Mouse (Mus musculus) hindbrain, embryonic 15.5 days (tissue): ENCODE data around the gene Hspa4. TPM values are rescaled to one million over a fixed set of nuclear protein-coding genes. Genes with fewer than 3 reads are reported as not detected.
"Not testable (repeated sequence)": the region's sequence is repeated elsewhere in the genome, so short reads cannot be mapped to it uniquely, and the experiment has no call there.

Source experiments
- ATAC-seq: fragments of 200-750 bp; cut with Nextera tagmentation; 2 replicates; pipeline ENCODE4 v1.8.0; 2017; ENCODE audit warnings: low read depth, moderate number of reproducible peaks, moderate TSS enrichment; ENCODE audit not compliant: low FRiP score
- H3K27ac ChIP-seq: fragments of 300-500 bp; sonication (generic); replicated peaks from 2 replicates; pipeline ENCODE4 v1.5.1; 2015; ENCODE audit warnings: mild to moderate bottlenecking, inconsistent platforms
- H3K27me3 ChIP-seq: fragments of 300-500 bp; sonication (generic); 2 replicates; pipeline ENCODE4 v1.6.1; 2015; ENCODE audit warnings: control low read depth, inconsistent platforms
- H3K36me3 ChIP-seq: fragments of 300-500 bp; sonication (generic); 2 replicates; pipeline ENCODE4 v1.6.1; 2015; ENCODE audit warnings: control low read depth, inconsistent platforms
- H3K4me1 ChIP-seq: fragments of 300-500 bp; sonication (generic); replicated peaks from 2 replicates; pipeline ENCODE4 v1.6.1; 2015; ENCODE audit warnings: control low read depth, inconsistent platforms
- H3K4me2 ChIP-seq: fragments of 300-500 bp; sonication (generic); 2 replicates; pipeline ENCODE4 v1.6.1; 2015; ENCODE audit warnings: moderate library complexity, mild to moderate bottlenecking, inconsistent platforms
- H3K4me3 ChIP-seq: fragments of 300-500 bp; sonication (generic); 2 replicates; pipeline ENCODE4 v1.5.1; 2015; ENCODE audit warnings: mild to moderate bottlenecking, inconsistent platforms
- H3K9ac ChIP-seq: fragments of 300-500 bp; sonication (generic); 2 replicates; pipeline ENCODE4 v1.6.1; 2015; ENCODE audit warnings: inconsistent platforms
- H3K9me3 ChIP-seq: fragments of 300-500 bp; sonication (generic); 2 replicates; pipeline ENCODE4 v1.6.1; 2016; ENCODE audit warnings: control low read depth, inconsistent platforms
- WGBS: fragments of 180-500 bp; shearing (Covaris S2); methylation state at CpG from one replicate; pipeline ENCODE4 v1.1.7; 2015; 5-methylcytosine and 5-hydroxymethylcytosine counted together
- polyA plus RNA-seq: library from polyadenylated mRNA; unstranded; fragments of >200 nt; fragmentation: Nextera tagmentation; extraction: Ambion mirVana; gene quantifications from 2 replicates; pipeline ENCODE4 v1.2.1, GENCODE M21; 2015

The Hspa4 gene
- 45.3 and 46.9 TPM in 2 replicates for polyA plus RNA-seq

DNA sequence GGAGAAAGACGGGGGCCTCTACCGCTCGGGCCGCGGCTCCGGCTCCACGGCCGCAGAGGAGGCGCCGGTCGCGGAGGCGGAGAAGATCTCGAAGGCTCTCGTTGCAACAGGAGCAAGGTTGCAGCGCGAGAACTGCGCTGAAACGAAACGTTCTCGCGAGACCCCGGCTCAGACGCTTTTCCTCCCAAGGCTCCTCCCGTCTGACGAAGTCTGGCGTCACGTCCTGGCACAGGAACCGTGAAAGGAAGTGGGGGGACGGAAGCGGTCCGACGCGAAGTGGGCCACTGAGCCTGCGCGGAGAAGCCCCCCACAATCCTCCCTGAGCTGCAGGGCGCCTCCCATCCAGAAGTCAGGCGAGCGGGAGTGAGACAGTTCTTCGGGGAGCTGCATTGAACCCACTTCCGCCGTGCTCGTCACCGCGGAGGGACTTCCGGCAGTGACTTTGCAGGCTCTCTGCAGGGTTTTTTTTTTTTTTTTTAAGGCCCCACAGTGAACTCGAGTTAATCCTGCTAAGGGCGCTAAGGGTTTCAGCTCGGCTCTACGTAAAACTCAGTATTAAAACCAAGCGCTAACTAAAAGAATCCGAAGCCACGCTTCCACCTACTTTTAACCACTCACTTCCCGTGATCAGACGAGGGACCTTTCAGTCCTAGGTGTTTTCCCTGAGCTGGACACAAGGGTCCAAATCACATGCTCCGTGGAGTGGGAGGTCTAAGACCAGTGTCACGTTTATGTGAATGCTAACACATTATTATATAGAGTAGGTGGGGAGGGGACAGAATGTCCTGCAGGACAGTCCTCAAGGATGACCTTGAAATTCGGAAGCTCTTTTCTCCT is at the start of gene Hspa4:
Hspa4 (minus strand) TSS at position 128 of the 837 bp plus-strand sequence.
- WGBS, result under 1% methylated on average over 58 of the region's 58 CpGs
- Histone ChIP-seq H3K27ac (peak within 1 kb of the TSS; percentile 95), H3K4me3 (peak within 1 kb of the TSS; percentile 99), H3K27me3 (no peaks in the 10 kb centered on the region), H3K4me1 (peaks cover 38% of the 10 kb centered on the region), H3K36me3 (no peaks in the 10 kb centered on the region), H3K9ac (peak within 1 kb of the TSS; percentile 99), H3K9me3 (no peaks in the 10 kb centered on the region), H3K4me2 (peak within 1 kb of the TSS; percentile 90)
- ATAC-seq, result peak; percentile 99

DNA sequence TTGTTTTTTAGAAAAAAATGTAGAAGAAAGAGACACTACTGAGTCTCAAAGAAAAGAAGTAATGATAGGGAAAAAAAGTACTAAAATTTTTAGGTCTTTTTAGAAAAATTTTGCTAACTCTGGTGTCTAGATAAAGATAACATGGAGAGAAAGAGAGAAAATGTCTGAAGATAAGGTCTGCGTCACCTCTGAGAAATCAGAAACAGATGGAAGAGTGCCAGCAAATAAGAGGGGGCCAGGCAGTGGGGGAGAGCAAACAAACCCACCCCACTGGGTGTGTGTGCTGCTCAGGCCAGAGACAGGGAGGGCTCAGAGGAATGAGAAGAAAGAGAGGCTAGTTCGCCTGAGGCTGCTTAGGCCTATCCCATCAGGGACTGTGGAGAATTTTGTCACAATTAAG is 45.5 kb upstream of the Hspa4 start:
- no peak for ATAC-seq

DNA sequence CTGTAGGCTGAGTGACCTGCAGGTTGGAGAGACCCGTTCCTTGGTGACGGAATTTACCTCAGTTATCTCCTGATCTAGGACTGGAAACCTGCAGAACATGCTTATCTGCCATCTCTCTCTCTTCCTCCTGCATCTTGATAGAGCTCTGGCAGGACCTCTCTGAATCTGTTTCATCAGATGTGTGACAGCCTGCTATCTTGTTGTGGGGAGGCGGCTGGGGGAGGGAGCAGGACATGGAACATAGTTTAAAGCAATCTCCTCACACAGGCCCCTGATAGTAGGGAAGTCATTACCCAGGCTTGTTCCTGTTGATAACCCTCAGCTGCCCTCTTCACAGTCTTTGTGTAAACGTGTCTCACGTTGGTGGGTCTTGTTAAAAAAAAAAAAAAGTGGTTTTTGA is 45.1 kb upstream of the Hspa4 start:
- H3K36me3 ChIP-seq, result no peaks in the 10 kb centered on the region
- 53% methylated on average over 5 of the region's 5 CpGs for WGBS
- H3K4me3 ChIP-seq, result no peak overlapping the region
- peaks cover 4% of the 10 kb centered on the region; the same call in 1 of the 2 replicates for H3K4me1 ChIP-seq
- ATAC-seq, result no peak
- no peak overlapping the region for H3K4me2 ChIP-seq
- no peaks in the 10 kb centered on the region for H3K9me3 ChIP-seq
- H3K27ac ChIP-seq, result no peak overlapping the region
- no peak overlapping the region for H3K9ac ChIP-seq
- no peaks in the 10 kb centered on the region for H3K27me3 ChIP-seq

More for the DNA sequence above, 45.5 kb upstream of the Hspa4 start:
- 72% methylated on average over 2 of the region's 2 CpGs for WGBS
- no peak overlapping the region for H3K27ac ChIP-seq
- no peak overlapping the region for H3K9ac ChIP-seq
- H3K27me3 ChIP-seq, result no peaks in the 10 kb centered on the region
- no peaks in the 10 kb centered on the region for H3K9me3 ChIP-seq
- H3K4me1 ChIP-seq, result peaks cover 4% of the 10 kb centered on the region; the same call in 1 of the 2 replicates
- no peaks in the 10 kb centered on the region for H3K36me3 ChIP-seq
- H3K4me2 ChIP-seq, result no peak overlapping the region
- no peak overlapping the region for H3K4me3 ChIP-seq

- no peaks in the 10 kb centered on the region for H3K4me1 ChIP-seq
- H3K4me2 ChIP-seq, result no peak overlapping the region
- no peak overlapping the region for H3K27ac ChIP-seq
- H3K9me3 ChIP-seq, result no peaks in the 10 kb centered on the region
- H3K4me3 ChIP-seq, result no peak overlapping the region
- 78% methylated on average over 5 of the region's 5 CpGs for WGBS
- no peak overlapping the region for H3K9ac ChIP-seq
- no peak for ATAC-seq
- H3K36me3 ChIP-seq, result no peaks in the 10 kb centered on the region
- H3K27me3 ChIP-seq, result no peaks in the 10 kb centered on the region
These were observed 42.5 kb upstream of the Hspa4 start for GRCm38 (mm10) chr11:53342711-53343110.

GRCm38 (mm10) chr11:53341019-53341418 is 40.8 kb upstream of the Hspa4 start:
- not testable (repeated sequence) for H3K4me3 ChIP-seq, H3K9me3 ChIP-seq, H3K27ac ChIP-seq, H3K4me1 ChIP-seq, H3K36me3 ChIP-seq, H3K27me3 ChIP-seq, ATAC-seq, H3K9ac ChIP-seq, H3K4me2 ChIP-seq
- WGBS, result 92% methylated on average over 9 of the region's 10 CpGs

DNA sequence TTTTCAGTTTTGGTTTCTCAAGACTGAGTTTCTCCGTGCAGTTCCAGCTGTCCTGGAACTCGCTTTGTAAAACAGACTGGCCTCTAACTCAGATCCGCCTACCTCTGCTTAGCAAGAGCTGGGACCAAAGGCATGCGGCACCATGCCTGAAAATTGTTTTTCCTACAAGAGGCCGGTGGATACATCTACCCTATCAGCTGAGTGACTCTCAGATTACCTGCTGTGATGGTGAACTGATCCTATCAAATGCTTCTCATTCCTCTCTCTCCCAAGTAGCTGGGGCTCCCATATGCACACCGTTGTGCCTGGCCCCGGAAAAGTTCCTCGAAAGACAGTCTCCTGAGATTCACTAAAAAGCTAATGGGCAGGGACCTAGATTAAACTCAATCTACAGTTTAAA is 37.4 kb upstream of the Hspa4 start:
- H3K27me3 ChIP-seq, result no peaks in the 10 kb centered on the region
- H3K9me3 ChIP-seq, result no peaks in the 10 kb centered on the region
- WGBS, result 69% methylated on average over 8 of the region's 8 CpGs
- no peak overlapping the region for H3K27ac ChIP-seq
- no peak overlapping the region for H3K9ac ChIP-seq
- 0 out of 2 replicates have a peak, but pooled peaks cover 6% of the 10 kb centered on the region for H3K36me3 ChIP-seq
- no peak overlapping the region for H3K4me3 ChIP-seq
- no peak overlapping the region for H3K4me2 ChIP-seq
- no peaks in the 10 kb centered on the region for H3K4me1 ChIP-seq
- ATAC-seq, result no peak

- peaks cover 13% of the 10 kb centered on the region; the same call in 1 of the 2 replicates for H3K36me3 ChIP-seq
- H3K27me3 ChIP-seq, result no peaks in the 10 kb centered on the region
- 88% methylated on average over 1 of the region's 1 CpGs for WGBS
- no peaks in the 10 kb centered on the region for H3K9me3 ChIP-seq
- no peak overlapping the region for H3K9ac ChIP-seq
- H3K4me3 ChIP-seq, result no peak overlapping the region
- H3K4me2 ChIP-seq, result no peak overlapping the region
- no peak overlapping the region for H3K27ac ChIP-seq
- no peak for ATAC-seq
- H3K4me1 ChIP-seq, result no peaks in the 10 kb centered on the region
These were observed 36.7 kb upstream of the Hspa4 start for GRCm38 (mm10) chr11:53336924-53337323.

- Histone ChIP-seq H3K4me3 (no peak overlapping the region), H3K9me3 (no peaks in the 10 kb centered on the region), H3K36me3 (peaks cover 20% of the 10 kb centered on the region), H3K9ac (no peak overlapping the region), H3K4me1 (no peaks in the 10 kb centered on the region), H3K4me2 (no peak overlapping the region), H3K27me3 (no peaks in the 10 kb centered on the region), H3K27ac (no peak overlapping the region)
- ATAC-seq, result no peak
These were observed 35.9 kb upstream of the Hspa4 start for GRCm38 (mm10) chr11:53336182-53336571.

- Histone ChIP-seq H3K9me3 (no peaks in the 10 kb centered on the region), H3K9ac (no peak overlapping the region), H3K27me3 (no peaks in the 10 kb centered on the region), H3K36me3 (peaks cover 23% of the 10 kb centered on the region), H3K4me2 (no peak overlapping the region), H3K4me1 (no peaks in the 10 kb centered on the region), H3K27ac (no peak overlapping the region), H3K4me3 (no peak overlapping the region)
- no peak for ATAC-seq
- 35% methylated on average over 3 of the region's 3 CpGs for WGBS
These were observed 35.4 kb upstream of the Hspa4 start for GRCm38 (mm10) chr11:53335505-53336181.

- no peaks in the 10 kb centered on the region for H3K9me3 ChIP-seq
- 92% methylated on average over 14 of the region's 14 CpGs for WGBS
- no peak for ATAC-seq
- H3K4me3 ChIP-seq, result no peak overlapping the region
- H3K27ac ChIP-seq, result no peak overlapping the region
- no peaks in the 10 kb centered on the region for H3K4me1 ChIP-seq
- no peak overlapping the region for H3K4me2 ChIP-seq
- H3K36me3 ChIP-seq, result peaks cover 46% of the 10 kb centered on the region
- H3K27me3 ChIP-seq, result no peaks in the 10 kb centered on the region
- H3K9ac ChIP-seq, result no peak overlapping the region
These were observed 31.9 kb upstream of the Hspa4 start for GRCm38 (mm10) chr11:53332076-53332680.

- H3K27me3 ChIP-seq, result no peaks in the 10 kb centered on the region
- ATAC-seq, result no peak
- no peak overlapping the region for H3K9ac ChIP-seq
- no peak overlapping the region for H3K4me3 ChIP-seq
- no peaks in the 10 kb centered on the region for H3K4me1 ChIP-seq
- 96% methylated on average over 6 of the region's 6 CpGs for WGBS
- no peak overlapping the region for H3K27ac ChIP-seq
- H3K9me3 ChIP-seq, result no peaks in the 10 kb centered on the region
- peaks cover 46% of the 10 kb centered on the region for H3K36me3 ChIP-seq
- no peak overlapping the region for H3K4me2 ChIP-seq
These were observed 30.9 kb upstream of the Hspa4 start for GRCm38 (mm10) chr11:53331121-53331520.

GRCm38 (mm10) chr11:53330325-53330724 is 30.1 kb upstream of the Hspa4 start:
- no peak for ATAC-seq
- peaks cover 46% of the 10 kb centered on the region for H3K36me3 ChIP-seq

More at GRCm38 (mm10) chr11:53330325-53330724, 30.1 kb upstream of the Hspa4 start:
- 94% methylated on average over 7 of the region's 7 CpGs for WGBS
- H3K27me3 ChIP-seq, result no peaks in the 10 kb centered on the region
- H3K4me1 ChIP-seq, result peaks cover 7% of the 10 kb centered on the region
- no peak overlapping the region for H3K4me2 ChIP-seq
- H3K9ac ChIP-seq, result no peak overlapping the region
- no peak overlapping the region for H3K27ac ChIP-seq
- H3K4me3 ChIP-seq, result no peak overlapping the region
- H3K9me3 ChIP-seq, result no peaks in the 10 kb centered on the region
